Mouse (Mus musculus): Measurements from ENCODE around the gene Maml2. TPM values are rescaled to one million over a fixed set of nuclear protein-coding genes. Genes with fewer than 3 reads are reported as not detected.

Maml2 gene
- polyA plus RNA-seq, 1 experiment, result 2.5 TPM

Other genes with a start within 250 kb of the Maml2 start
- 4.4 and 5.8 TPM in 2 replicates for gene Jrkl, start 52.1 kb upstream of the Maml2 start, polyA plus RNA-seq (2012; ENCODE audit: insufficient read depth, insufficient read length, missing spikeins)
- 5.5 and 7.6 TPM in 2 replicates for gene Ccdc82, start 51.0 kb upstream of the Maml2 start, polyA plus RNA-seq (2012; ENCODE audit: insufficient read depth, insufficient read length, missing spikeins)
- not detected in 2 replicates for gene Gm17571, start 148.8 kb downstream of the Maml2 start, polyA plus RNA-seq (2012; ENCODE audit: insufficient read depth, insufficient read length, missing spikeins)

All from brown adipose tissue, adult 24 weeks (tissue).